Mouse (Mus musculus) stomach, postnatal 0 days (tissue): ENCODE measurements around the gene 9930021J03Rik. TPM values are rescaled to one million over a fixed set of nuclear protein-coding genes. Genes with fewer than 3 reads are reported as not detected.
A peak's percentile ranks its signal among the peaks of the same experiment; 100 is the strongest.

ENCODE experiments used
- ATAC-seq: fragments of 200-750 bp; cut with Nextera tagmentation; 2 replicates; pipeline ENCODE4 v1.8.0; 2017; ENCODE audit not compliant: low FRiP score, low TSS enrichment
- DNase-seq: peaks from one replicate; pipeline ENCODE4 v3.0.0-alpha.2; 2016; ENCODE audit warnings: low spot score
- H3K27ac ChIP-seq: fragments of 300-500 bp; sonication (generic); replicated peaks from 2 replicates; pipeline ENCODE4 v1.5.1; 2014; ENCODE audit warnings: mild to moderate bottlenecking, control low read depth
- H3K27me3 ChIP-seq: fragments of 300-500 bp; sonication (generic); 2 replicates; pipeline ENCODE4 v1.6.1; 2014; ENCODE audit warnings: low read length; ENCODE audit not compliant: control insufficient read depth, insufficient read depth
- H3K36me3 ChIP-seq: fragments of 300-500 bp; sonication (generic); 2 replicates; pipeline ENCODE4 v1.6.1; 2014; ENCODE audit warnings: low read length, mixed read lengths; ENCODE audit not compliant: control insufficient read depth, insufficient read depth
- H3K4me1 ChIP-seq: fragments of 300-500 bp; sonication (generic); replicated peaks from 2 replicates; pipeline ENCODE4 v1.6.1; 2014; ENCODE audit warnings: antibody characterized with exemption; ENCODE audit not compliant: control insufficient read depth, insufficient read depth
- H3K4me2 ChIP-seq: fragments of 300-500 bp; sonication (generic); replicated peaks from 2 replicates; pipeline ENCODE4 v1.6.1; 2014; ENCODE audit warnings: low read depth, mild to moderate bottlenecking, control low read depth, moderate library complexity
- H3K4me3 ChIP-seq: fragments of 300-500 bp; sonication (generic); 2 replicates; pipeline ENCODE4 v1.5.1; 2014; ENCODE audit warnings: low read depth, low read length, control low read depth
- H3K9ac ChIP-seq: fragments of 300-500 bp; sonication (generic); 2 replicates; pipeline ENCODE4 v1.6.1; 2014; ENCODE audit warnings: mild to moderate bottlenecking, low read length, control low read depth, mixed read lengths
- H3K9me3 ChIP-seq: fragments of 300-500 bp; sonication (generic); 2 replicates; pipeline ENCODE4 v1.6.1; 2016; ENCODE audit warnings: low read length; ENCODE audit not compliant: control insufficient read depth
- CTCF ChIP-seq: IDR thresholded peaks from 2 replicates; pipeline ENCODE4 v1.5.1; 2016; ENCODE audit warnings: antibody characterized with exemption, low read depth, mild to moderate bottlenecking, moderate library complexity
- EP300 ChIP-seq: optimal IDR thresholded peaks from 2 replicates; pipeline ENCODE3; 2016; ENCODE audit warnings: antibody characterized with exemption
- WGBS: fragments of 180-500 bp; shearing (Covaris S2); extraction: QIAGEN DNeasy Blood & Tissue Kit; methylation state at CpG from one replicate; pipeline ENCODE4 v1.1.7; 2014; 5-methylcytosine and 5-hydroxymethylcytosine counted together
- polyA plus RNA-seq: library from polyadenylated mRNA; unstranded; fragments of >200 nt; fragmentation: Nextera tagmentation; extraction: Ambion mirVana; gene quantifications from 2 replicates; pipeline ENCODE4 v1.2.1, GENCODE M21; 2015

The 9930021J03Rik gene
- polyA plus RNA-seq, 1 experiment from 2014 or later = 2.8 TPM

DNA sequence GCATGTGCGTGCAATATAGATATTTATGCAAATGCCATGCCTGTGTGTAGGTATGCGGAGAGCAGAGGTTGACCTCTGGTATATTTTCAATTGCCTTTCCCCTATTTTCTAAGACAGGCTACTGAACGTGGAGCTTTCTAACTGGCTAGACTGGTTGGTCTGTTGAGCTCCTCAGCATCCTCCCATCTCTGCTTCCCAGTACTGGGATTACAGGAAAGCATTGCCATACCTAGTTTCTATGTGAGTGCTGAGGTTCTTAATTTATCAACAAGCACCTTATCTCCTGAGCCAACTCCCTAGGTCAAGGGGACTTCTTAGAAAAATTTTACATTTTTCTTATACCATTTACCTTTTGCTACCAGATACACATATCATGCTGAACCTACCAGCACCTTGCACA lies 8.4 kb downstream of the 9930021J03Rik start:
- no peaks in the 10 kb centered on the region for H3K9me3 ChIP-seq
- ATAC-seq (peak; percentile 21; the same call in 1 of the 2 replicates), DNase-seq (no peak)
- H3K4me1 ChIP-seq = no peaks in the 10 kb centered on the region
- H3K4me3 ChIP-seq = no peak overlapping the region
- H3K27ac ChIP-seq = no peak overlapping the region
- no peaks in the 10 kb centered on the region for H3K27me3 ChIP-seq
- 57% methylated on average over 3 of the region's 3 CpGs for whole genome bisulfite sequencing
- TF ChIP-seq EP300 = no peak
- TF ChIP-seq CTCF = no peak
- no peak overlapping the region for H3K9ac ChIP-seq
- no peak overlapping the region for H3K4me2 ChIP-seq
- H3K36me3 ChIP-seq = no peaks in the 10 kb centered on the region

DNA sequence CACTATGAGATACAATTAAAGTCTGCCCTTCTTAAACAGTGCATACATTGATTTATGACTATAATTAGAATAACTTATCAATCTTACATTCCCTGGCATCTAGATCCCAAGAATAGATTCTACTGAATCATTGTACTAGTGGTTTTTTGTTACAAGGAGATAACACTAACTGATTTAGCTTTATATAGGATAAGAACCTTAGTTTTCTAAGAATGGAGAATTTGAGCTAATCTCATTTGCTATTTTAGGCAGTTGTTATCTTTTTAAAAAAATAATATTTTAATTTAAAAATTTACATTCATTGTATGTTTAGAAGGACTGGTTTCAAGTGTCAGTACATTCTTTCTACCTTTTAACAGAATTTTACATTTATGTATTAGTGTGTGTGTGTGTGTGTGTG lies 17.8 kb downstream of the 9930021J03Rik start:
- Histone ChIP-seq H3K9me3 (no peaks in the 10 kb centered on the region), H3K4me3 (no peak overlapping the region)
- ATAC-seq = no peak

DNA sequence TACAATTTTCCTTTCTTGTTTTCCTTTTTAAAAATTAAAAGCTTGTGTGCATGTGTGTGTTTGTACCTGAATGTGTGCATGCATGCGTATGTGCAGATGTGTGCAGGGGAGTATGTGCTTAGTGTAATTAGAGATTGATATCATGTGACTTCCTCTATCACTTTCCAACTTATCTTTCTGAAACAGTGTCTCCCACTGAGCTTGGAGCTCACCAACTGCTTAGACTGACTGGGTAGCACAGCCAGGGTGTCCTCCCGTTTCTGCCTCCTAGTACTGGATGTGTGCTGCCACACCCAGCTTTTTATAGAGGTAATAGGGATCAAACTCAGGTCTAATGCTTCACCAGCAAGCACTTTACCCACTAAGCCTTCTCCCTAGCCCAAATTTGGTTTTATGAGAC lies 22.9 kb downstream of the 9930021J03Rik start:
- WGBS = 84% methylated on average over 2 of the region's 2 CpGs
- H3K9me3 ChIP-seq = no peaks in the 10 kb centered on the region
- no peaks in the 10 kb centered on the region for H3K4me1 ChIP-seq
- H3K4me3 ChIP-seq = no peak overlapping the region
- TF ChIP-seq EP300 (no peak), CTCF (no peak)
- no peak overlapping the region for H3K9ac ChIP-seq
- DNase-seq (no peak), ATAC-seq (no peak)
- no peaks in the 10 kb centered on the region for H3K27me3 ChIP-seq
- no peak overlapping the region for H3K27ac ChIP-seq
- no peaks in the 10 kb centered on the region for H3K36me3 ChIP-seq
- no peak overlapping the region for H3K4me2 ChIP-seq

More for the DNA sequence above, 17.8 kb downstream of the 9930021J03Rik start:
- Histone ChIP-seq H3K4me2 (no peak overlapping the region), H3K36me3 (no peaks in the 10 kb centered on the region), H3K9ac (no peak overlapping the region), H3K27me3 (no peaks in the 10 kb centered on the region), H3K27ac (no peak overlapping the region), H3K4me1 (no peaks in the 10 kb centered on the region)
- TF ChIP-seq EP300 = no peak
- TF ChIP-seq CTCF = no peak
- no peak for DNase-seq

DNA sequence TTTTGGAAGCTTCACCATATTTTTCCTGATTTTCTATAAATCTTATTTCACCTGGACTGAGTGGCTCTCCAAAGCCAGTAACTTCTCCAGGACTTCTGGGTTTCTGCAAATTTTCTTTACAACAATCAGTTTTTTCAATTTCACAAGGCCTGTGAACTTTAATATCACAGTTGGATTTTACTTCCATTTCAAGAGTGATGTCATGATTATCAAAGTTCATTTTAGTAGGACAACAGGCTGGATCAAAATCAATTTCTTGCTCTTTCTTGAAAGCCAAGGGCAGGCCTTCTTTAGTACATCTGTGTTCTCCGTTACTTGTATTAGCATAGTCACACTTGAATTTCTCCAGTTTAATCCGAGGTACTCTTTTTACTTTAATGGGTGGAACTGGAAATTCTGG lies 51.9 kb downstream of the 9930021J03Rik start:
- WGBS = 66% methylated on average over 2 of the region's 2 CpGs
- no peak overlapping the region for H3K4me2 ChIP-seq

DNA sequence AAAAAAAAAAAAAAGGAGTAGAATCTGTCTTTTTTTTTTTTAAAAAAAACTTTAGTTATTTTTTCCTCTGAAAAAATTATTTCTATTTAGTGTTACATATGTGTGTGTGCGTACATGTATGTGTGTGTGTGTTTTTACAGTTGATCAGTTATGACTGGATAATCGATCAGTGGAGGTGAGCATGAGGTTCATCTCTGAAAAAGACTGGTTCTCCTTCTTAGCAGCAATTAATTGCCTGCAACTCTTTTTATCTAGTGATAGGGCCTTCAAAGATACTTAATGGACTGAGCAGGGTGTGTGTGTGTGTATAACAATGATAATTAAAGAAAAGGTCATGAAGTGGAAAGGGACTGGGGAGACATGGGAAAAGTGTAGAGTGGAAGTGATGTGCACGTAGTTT lies 54.8 kb downstream of the 9930021J03Rik start:
- Histone ChIP-seq H3K27ac (no peak overlapping the region), H3K9ac (no peak overlapping the region), H3K9me3 (no peaks in the 10 kb centered on the region), H3K4me3 (no peak overlapping the region), H3K4me2 (no peak overlapping the region), H3K4me1 (no peaks in the 10 kb centered on the region), H3K36me3 (no peaks in the 10 kb centered on the region), H3K27me3 (no peaks in the 10 kb centered on the region)
- TF ChIP-seq EP300 = no peak
- no peak for TF ChIP-seq CTCF
- no peak for ATAC-seq
- 92% methylated on average over 3 of the region's 3 CpGs for WGBS
- no peak for DNase-seq

More for the DNA sequence above, 51.9 kb downstream of the 9930021J03Rik start:
- ATAC-seq (no peak), DNase-seq (no peak)
- no peaks in the 10 kb centered on the region for H3K27me3 ChIP-seq
- TF ChIP-seq EP300 = no peak
- TF ChIP-seq CTCF = no peak
- H3K27ac ChIP-seq = no peak overlapping the region
- no peaks in the 10 kb centered on the region for H3K4me1 ChIP-seq
- no peak overlapping the region for H3K9ac ChIP-seq
- H3K4me3 ChIP-seq = no peak overlapping the region
- H3K9me3 ChIP-seq = no peaks in the 10 kb centered on the region
- no peaks in the 10 kb centered on the region for H3K36me3 ChIP-seq

DNA sequence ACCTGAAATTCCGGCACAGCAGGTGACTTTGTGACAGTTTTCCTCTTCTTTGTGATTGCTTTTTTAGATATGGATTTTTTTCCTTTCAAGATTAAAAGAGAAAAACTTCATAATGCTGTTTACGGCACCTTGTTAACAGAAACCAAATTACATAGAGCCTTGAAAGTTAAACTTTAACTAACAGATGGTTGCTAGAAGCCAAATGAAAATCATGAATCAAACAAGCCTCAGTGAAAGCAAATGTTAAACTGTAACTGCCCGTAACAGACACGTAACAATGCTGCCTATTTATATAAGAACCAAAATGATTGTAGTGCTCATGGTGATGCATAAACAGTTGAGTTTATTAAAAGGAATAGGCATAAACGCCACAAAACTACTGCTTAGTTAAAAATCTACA lies 62.3 kb downstream of the 9930021J03Rik start:
- DNase-seq = no peak
- no peak overlapping the region for H3K4me2 ChIP-seq
- H3K9me3 ChIP-seq = no peaks in the 10 kb centered on the region
- H3K9ac ChIP-seq = no peak overlapping the region
- TF ChIP-seq EP300 (no peak), CTCF (no peak)
- 53% methylated on average over 5 of the region's 5 CpGs for WGBS
- H3K4me3 ChIP-seq = no peak overlapping the region
- no peak overlapping the region for H3K27ac ChIP-seq
- H3K4me1 ChIP-seq = no peaks in the 10 kb centered on the region
- H3K36me3 ChIP-seq = no peaks in the 10 kb centered on the region
- H3K27me3 ChIP-seq = no peaks in the 10 kb centered on the region
- ATAC-seq = no peak
